Mouse (Mus musculus) embryonic facial prominence, embryonic 10.5 days (tissue): ENCODE data around the gene Hist1h1t. TPM values are rescaled to one million over a fixed set of nuclear protein-coding genes. Genes with fewer than 3 reads are reported as not detected.
A peak's percentile ranks its signal among the peaks of the same experiment; 100 is the strongest.

Source experiments
- DNase-seq: peaks from one replicate; pipeline ENCODE4 v3.0.0-alpha.2; 2017; ENCODE audit warnings: low spot score
- H3K27ac ChIP-seq: fragments of 300-500 bp; sonication (generic); replicated peaks from 2 replicates; pipeline ENCODE4 v1.5.1; 2016; ENCODE audit warnings: mild to moderate bottlenecking
- H3K27me3 ChIP-seq: fragments of 300-500 bp; sonication (generic); replicated peaks from 2 replicates; pipeline ENCODE4 v1.6.1; 2016; ENCODE audit warnings: low read depth, mild to moderate bottlenecking; ENCODE audit not compliant: poor library complexity, severe bottlenecking
- H3K36me3 ChIP-seq: fragments of 300-500 bp; sonication (generic); replicated peaks from 2 replicates; pipeline ENCODE4 v1.6.1; 2016; ENCODE audit warnings: mild to moderate bottlenecking, moderate library complexity
- H3K4me1 ChIP-seq: fragments of 300-500 bp; sonication (generic); 2 replicates; pipeline ENCODE4 v1.6.1; 2016
- H3K4me3 ChIP-seq: fragments of 300-500 bp; sonication (generic); 2 replicates; pipeline ENCODE4 v1.5.1; 2016; ENCODE audit warnings: mild to moderate bottlenecking, moderate library complexity
- H3K9me3 ChIP-seq: fragments of 300-500 bp; sonication (generic); 2 replicates; pipeline ENCODE4 v1.6.1; 2016; ENCODE audit warnings: mild to moderate bottlenecking
- WGBS: fragments of 180-500 bp; shearing (Covaris S2); methylation state at CpG from one replicate; pipeline ENCODE4 v1.1.7; 2016; 5-methylcytosine and 5-hydroxymethylcytosine counted together
- polyA plus RNA-seq: library from polyadenylated mRNA; unstranded; fragments of >200 nt; fragmentation: Nextera tagmentation; extraction: Ambion mirVana; gene quantifications from 2 replicates; pipeline ENCODE4 v1.2.1, GENCODE M21; 2016

Gene Hist1h1t
- polyA plus RNA-seq, 1 experiment from 2014 or later = not detected

- no peaks in the 10 kb centered on the region for H3K27me3 ChIP-seq
- H3K36me3 ChIP-seq = no peaks in the 10 kb centered on the region
- WGBS = 91% methylated on average over 7 of the region's 7 CpGs
- no peaks in the 10 kb centered on the region for H3K9me3 ChIP-seq
- no peak overlapping the region for H3K27ac ChIP-seq
- no peak for DNase-seq
- peaks cover 16% of the 10 kb centered on the region for H3K4me1 ChIP-seq
- H3K4me3 ChIP-seq = no peak overlapping the region
These were observed 7.7 kb upstream of the Hist1h1t start for GRCm38 (mm10) chr13:23687907-23688306.

GRCm38 (mm10) chr13:23688956-23689355, 6.7 kb upstream of the Hist1h1t start:
- no peaks in the 10 kb centered on the region for H3K9me3 ChIP-seq
- no peak overlapping the region for H3K27ac ChIP-seq
- no peaks in the 10 kb centered on the region for H3K27me3 ChIP-seq
- peaks cover 14% of the 10 kb centered on the region for H3K4me1 ChIP-seq
- 94% methylated on average over 2 of the region's 2 CpGs for WGBS
- H3K4me3 ChIP-seq = no peak overlapping the region
- no peaks in the 10 kb centered on the region for H3K36me3 ChIP-seq
- DNase-seq = no peak

- no peak for DNase-seq
- WGBS = 77% methylated on average over 2 of the region's 2 CpGs
These were observed 6.2 kb upstream of the Hist1h1t start for GRCm38 (mm10) chr13:23689459-23689858.

GRCm38 (mm10) chr13:23693856-23694440, 1.7 kb upstream of the Hist1h1t start:
- WGBS = 85% methylated on average over 6 of the region's 6 CpGs
- Histone ChIP-seq H3K4me1 (peaks cover 14% of the 10 kb centered on the region), H3K36me3 (no peaks in the 10 kb centered on the region), H3K27me3 (no peaks in the 10 kb centered on the region), H3K27ac (0 out of 2 replicates have a peak overlapping the region, but pooled peaks have one; percentile 31), H3K4me3 (no peak overlapping the region), H3K9me3 (no peaks in the 10 kb centered on the region)
- DNase-seq = no peak

More at GRCm38 (mm10) chr13:23689459-23689858, 6.2 kb upstream of the Hist1h1t start:
- Histone ChIP-seq H3K27ac (no peak overlapping the region), H3K4me3 (no peak overlapping the region), H3K36me3 (no peaks in the 10 kb centered on the region), H3K4me1 (peaks cover 14% of the 10 kb centered on the region), H3K27me3 (no peaks in the 10 kb centered on the region), H3K9me3 (no peaks in the 10 kb centered on the region)

GRCm38 (mm10) chr13:23694956-23695355, 658 bp upstream of the Hist1h1t start:
- H3K27me3 ChIP-seq = no peaks in the 10 kb centered on the region
- peaks cover 18% of the 10 kb centered on the region for H3K4me1 ChIP-seq
- H3K27ac ChIP-seq = no peak overlapping the region
- H3K9me3 ChIP-seq = no peaks in the 10 kb centered on the region
- no peaks in the 10 kb centered on the region for H3K36me3 ChIP-seq
- DNase-seq = no peak
- no peak overlapping the region for H3K4me3 ChIP-seq
- WGBS = 94% methylated on average over 9 of the region's 9 CpGs

GRCm38 (mm10) chr13:23696061-23696474, 454 bp downstream of the Hist1h1t start:
- Histone ChIP-seq H3K27ac (peak overlapping the region; percentile 80), H3K9me3 (no peaks in the 10 kb centered on the region), H3K27me3 (no peaks in the 10 kb centered on the region), H3K4me1 (peaks cover 21% of the 10 kb centered on the region), H3K36me3 (no peaks in the 10 kb centered on the region), H3K4me3 (peak overlapping the region; percentile 18)
- no peak for DNase-seq
- WGBS = 59% methylated on average over 15 of the region's 15 CpGs

GRCm38 (mm10) chr13:23697491-23698299, 2.1 kb downstream of the Hist1h1t start:
- under 1% methylated on average over 32 of the region's 32 CpGs for WGBS
- peak overlapping the region; percentile 60 for H3K4me3 ChIP-seq
- H3K27me3 ChIP-seq = no peaks in the 10 kb centered on the region
- H3K27ac ChIP-seq = peak overlapping the region; percentile 88
- H3K4me1 ChIP-seq = peaks cover 23% of the 10 kb centered on the region
- no peaks in the 10 kb centered on the region for H3K36me3 ChIP-seq
- no peaks in the 10 kb centered on the region for H3K9me3 ChIP-seq
- DNase-seq = peak; percentile 67

GRCm38 (mm10) chr13:23698300-23698693, 2.7 kb downstream of the Hist1h1t start, which contains the start of gene Hist1h4c:
Hist1h4c (minus strand) TSS chr13:23698454.
- peaks cover 23% of the 10 kb centered on the region for H3K4me1 ChIP-seq
- no peaks in the 10 kb centered on the region for H3K36me3 ChIP-seq
- under 1% methylated on average over 22 of the region's 22 CpGs for WGBS
- H3K4me3 ChIP-seq = peak within 1 kb of the TSS; percentile 60
- peak within 1 kb of the TSS; percentile 88 for H3K27ac ChIP-seq
- H3K9me3 ChIP-seq = no peaks in the 10 kb centered on the region
- H3K27me3 ChIP-seq = no peaks in the 10 kb centered on the region
- DNase-seq = peak; percentile 96

- H3K27ac ChIP-seq = peak overlapping the region; percentile 88
- 64% methylated on average over 6 of the region's 6 CpGs for WGBS
- peak overlapping the region; percentile 60 for H3K4me3 ChIP-seq
- H3K36me3 ChIP-seq = no peaks in the 10 kb centered on the region
- peak; percentile 6 for DNase-seq
- no peaks in the 10 kb centered on the region for H3K27me3 ChIP-seq
- H3K4me1 ChIP-seq = peaks cover 23% of the 10 kb centered on the region
- H3K9me3 ChIP-seq = no peaks in the 10 kb centered on the region
These were observed 3.4 kb downstream of the Hist1h1t start for GRCm38 (mm10) chr13:23698996-23699395.

- Histone ChIP-seq H3K27ac (peak overlapping the region; percentile 88; the same call in 1 of the 2 replicates), H3K4me3 (no peak overlapping the region), H3K27me3 (no peaks in the 10 kb centered on the region), H3K36me3 (no peaks in the 10 kb centered on the region), H3K9me3 (no peaks in the 10 kb centered on the region), H3K4me1 (peaks cover 23% of the 10 kb centered on the region)
- DNase-seq = no peak
- 69% methylated on average over 3 of the region's 3 CpGs for WGBS
These were observed 4.2 kb downstream of the Hist1h1t start for GRCm38 (mm10) chr13:23699767-23700166.

GRCm38 (mm10) chr13:23700786-23701520, 5.3 kb downstream of the Hist1h1t start:
- H3K4me3 ChIP-seq = 0 out of 2 replicates have a peak overlapping the region, but pooled peaks have one; percentile 11
- WGBS = 32% methylated on average over 8 of the region's 8 CpGs
- no peaks in the 10 kb centered on the region for H3K27me3 ChIP-seq
- peaks cover 17% of the 10 kb centered on the region for H3K4me1 ChIP-seq
- H3K27ac ChIP-seq = peak overlapping the region; percentile 35
- H3K9me3 ChIP-seq = no peaks in the 10 kb centered on the region
- peak; percentile 78 for DNase-seq
- H3K36me3 ChIP-seq = no peaks in the 10 kb centered on the region

GRCm38 (mm10) chr13:23702220-23702619, 6.6 kb downstream of the Hist1h1t start:
- H3K4me3 ChIP-seq = no peak overlapping the region
- H3K27me3 ChIP-seq = no peaks in the 10 kb centered on the region
- peaks cover 14% of the 10 kb centered on the region for H3K4me1 ChIP-seq
- no peaks in the 10 kb centered on the region for H3K9me3 ChIP-seq
- no peak overlapping the region for H3K27ac ChIP-seq
- no peaks in the 10 kb centered on the region for H3K36me3 ChIP-seq
- peak; percentile 6 for DNase-seq
- WGBS = 78% methylated on average over 4 of the region's 4 CpGs
